Mouse (Mus musculus): ENCODE measurements around the gene Lrp8. TPM values are rescaled to one million over a fixed set of nuclear protein-coding genes. Genes with fewer than 3 reads are reported as not detected.

The Lrp8 gene
- total RNA-seq, 2 experiments from 2014 or later = 93.2 to 123 TPM

DNA sequence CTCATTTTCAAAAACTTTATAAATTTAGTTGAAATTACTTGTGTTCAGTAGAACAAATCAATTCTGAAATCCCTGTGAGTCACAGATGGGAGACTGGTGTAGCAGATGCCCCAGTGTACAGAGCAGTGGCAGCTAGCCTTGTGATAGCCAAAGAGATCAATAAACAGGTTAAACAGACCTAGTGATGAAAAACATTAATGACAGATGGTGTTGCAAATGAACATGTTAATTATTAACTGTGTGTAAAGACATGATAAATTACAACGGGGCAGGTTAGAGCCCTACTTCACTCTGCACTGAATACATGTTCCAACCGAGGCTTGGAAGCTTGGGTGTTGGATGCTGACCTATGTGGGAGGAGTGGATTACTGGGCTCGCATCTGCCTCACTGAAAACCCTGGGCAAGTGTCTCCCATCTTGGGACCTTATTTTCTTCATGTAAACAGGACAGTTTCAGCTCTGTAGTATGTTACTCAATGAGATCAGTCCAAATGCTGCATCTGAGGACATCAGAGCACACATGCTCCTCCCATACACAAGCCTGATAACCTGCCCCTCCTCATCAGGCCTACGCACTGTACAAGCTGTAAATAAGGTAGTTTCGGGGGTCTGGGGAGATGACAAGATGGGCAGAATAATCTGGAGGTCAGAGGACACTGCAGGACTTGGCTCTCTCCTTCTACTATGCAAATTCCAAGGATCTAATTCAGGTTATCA, 97.3 kb downstream of the Lrp8 start:
- TF ChIP-seq CTCF (IDR thresholded peaks at IDR 0.05) = no peak
- no peak for DNase-seq (ENCODE audit: extremely low spot score in 1 of 2, low spot score in 2 of 2)
- intact Hi-C loops (cut with DNase I) = no loop called here
- Histone ChIP-seq H3K4me3 (no peak overlapping the region), H3K27ac (no peak overlapping the region)

DNA sequence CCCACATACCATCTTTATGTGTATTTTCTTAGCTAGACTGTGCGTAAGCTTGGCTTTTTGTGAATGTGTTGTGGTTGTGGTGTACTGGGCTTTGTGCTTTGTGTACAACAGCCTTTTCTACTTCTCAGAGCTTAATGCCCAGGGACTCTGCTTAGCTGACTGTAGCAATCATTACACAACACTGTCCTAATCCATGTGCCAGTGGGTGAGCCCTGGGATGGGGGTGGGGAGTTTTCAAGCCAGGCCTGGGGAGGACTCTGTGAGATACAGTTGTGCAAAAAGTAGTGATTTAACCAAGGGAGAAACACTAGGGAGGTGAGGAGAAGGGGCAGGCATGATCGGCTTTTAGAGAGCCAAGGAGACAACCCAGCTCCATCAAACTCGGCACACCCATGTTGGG, 98.1 kb downstream of the Lrp8 start:
- no peak for DNase-seq (ENCODE audit: extremely low spot score in 1 of 2, low spot score in 2 of 2)
- H3K4me3 ChIP-seq = no peak overlapping the region
- no peak overlapping the region for H3K27ac ChIP-seq
- TF ChIP-seq CTCF (IDR thresholded peaks at IDR 0.05) = no peak
- intact Hi-C loops (cut with DNase I) = no loop called here

GRCm38 (mm10) chr4:107904252-107904651, 102.2 kb downstream of the Lrp8 start:
- no peak overlapping the region for H3K4me3 ChIP-seq
- intact Hi-C loops (cut with DNase I) = no loop called here

DNA sequence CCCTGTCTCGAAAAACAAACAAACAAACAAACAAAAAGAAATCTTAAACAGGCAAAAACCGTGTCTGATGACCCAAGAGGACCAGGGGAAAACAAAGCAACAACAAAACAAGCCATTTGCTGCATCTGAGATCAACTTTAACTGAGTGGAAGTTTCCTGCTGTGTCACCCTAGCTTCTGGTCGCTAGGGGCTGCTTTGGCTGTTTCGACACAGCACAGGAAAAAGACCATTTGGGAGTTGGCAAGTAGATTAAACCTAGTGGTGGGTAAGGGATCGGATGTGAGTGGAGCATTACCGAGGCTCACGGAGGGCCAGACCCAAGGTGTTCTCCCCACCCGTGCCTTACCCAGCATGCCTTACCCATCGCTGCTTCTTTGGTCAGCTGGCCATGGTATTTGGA, 104.5 kb downstream of the Lrp8 start:
- no peak for DNase-seq (ENCODE audit: extremely low spot score in 1 of 2, low spot score in 2 of 2)
- no peak overlapping the region for H3K27ac ChIP-seq
- no peak for TF ChIP-seq CTCF (IDR thresholded peaks at IDR 0.05)
- no peak overlapping the region for H3K4me3 ChIP-seq
- intact Hi-C loops (cut with DNase I) = no loop called here

More at GRCm38 (mm10) chr4:107904252-107904651, 102.2 kb downstream of the Lrp8 start:
- DNase-seq (ENCODE audit: extremely low spot score in 1 of 2, low spot score in 2 of 2) = no peak
- no peak for TF ChIP-seq CTCF (IDR thresholded peaks at IDR 0.05)
- H3K27ac ChIP-seq = no peak overlapping the region

- no peak overlapping the region for H3K4me3 ChIP-seq
Measured at GRCm38 (mm10) chr4:107910020-107910419, 108.0 kb downstream of the Lrp8 start.

DNA sequence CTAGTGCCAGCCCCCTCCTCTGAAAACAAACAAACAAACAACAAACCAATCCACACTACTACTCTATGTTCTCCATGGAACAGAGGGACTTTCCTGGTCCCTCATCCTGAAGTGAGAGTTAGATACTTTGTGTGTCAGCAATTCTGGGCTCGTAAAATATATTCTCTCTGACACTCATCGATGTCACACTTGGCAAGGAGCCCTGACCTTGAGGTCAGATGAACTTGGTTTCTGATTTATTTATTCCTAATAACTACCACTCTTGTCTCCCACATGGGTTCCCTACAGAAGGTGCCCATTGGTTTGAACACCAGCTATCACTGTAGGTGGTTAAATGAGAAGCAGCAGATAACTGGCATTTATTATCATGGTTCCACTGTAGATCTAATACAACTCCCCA, 118.3 kb downstream of the Lrp8 start:
- TF ChIP-seq CTCF (IDR thresholded peaks at IDR 0.05) = no peak
- intact Hi-C loops (cut with DNase I) = no loop called here
- H3K4me3 ChIP-seq = no peak overlapping the region
- DNase-seq (ENCODE audit: extremely low spot score in 1 of 2, low spot score in 2 of 2) = no peak
- no peak overlapping the region for H3K27ac ChIP-seq

More at GRCm38 (mm10) chr4:107910020-107910419, 108.0 kb downstream of the Lrp8 start:
- no peak for TF ChIP-seq CTCF (IDR thresholded peaks at IDR 0.05)
- DNase-seq (ENCODE audit: extremely low spot score in 1 of 2, low spot score in 2 of 2) = no peak
- no peak overlapping the region for H3K27ac ChIP-seq
- intact Hi-C loops (cut with DNase I) = no loop called here

- Histone ChIP-seq H3K27ac (no peak overlapping the region), H3K4me3 (no peak overlapping the region)
- no peak for DNase-seq (ENCODE audit: extremely low spot score in 1 of 2, low spot score in 2 of 2)
- intact Hi-C loops (cut with DNase I) = no loop called here
- no peak for TF ChIP-seq CTCF (IDR thresholded peaks at IDR 0.05)
Measured at GRCm38 (mm10) chr4:107921152-107921695, 119.2 kb downstream of the Lrp8 start.

DNA sequence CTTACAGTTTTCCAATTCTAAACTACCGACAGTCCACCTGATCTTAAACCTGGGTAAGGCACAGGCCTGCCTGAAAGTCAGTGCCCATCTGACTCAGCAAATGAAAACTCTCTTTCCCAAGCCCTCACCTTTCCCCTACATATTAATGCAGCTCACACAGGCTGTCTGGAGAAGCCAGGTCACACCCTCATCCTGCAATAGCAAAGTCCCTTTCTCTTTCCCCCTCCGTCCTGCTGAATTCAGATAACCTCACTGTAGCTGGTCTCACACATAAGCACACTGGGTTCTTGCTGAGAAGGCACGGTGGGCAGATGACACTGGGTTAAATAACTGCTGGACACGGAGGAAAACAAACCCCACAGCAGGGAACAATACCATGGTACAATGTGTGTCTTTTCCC, 119.9 kb downstream of the Lrp8 start:
- DNase-seq (ENCODE audit: extremely low spot score in 1 of 2, low spot score in 2 of 2) = no peak
- intact Hi-C loops (cut with DNase I) = no loop called here
- no peak overlapping the region for H3K4me3 ChIP-seq
- TF ChIP-seq CTCF (IDR thresholded peaks at IDR 0.05) = no peak
- H3K27ac ChIP-seq = no peak overlapping the region

DNA sequence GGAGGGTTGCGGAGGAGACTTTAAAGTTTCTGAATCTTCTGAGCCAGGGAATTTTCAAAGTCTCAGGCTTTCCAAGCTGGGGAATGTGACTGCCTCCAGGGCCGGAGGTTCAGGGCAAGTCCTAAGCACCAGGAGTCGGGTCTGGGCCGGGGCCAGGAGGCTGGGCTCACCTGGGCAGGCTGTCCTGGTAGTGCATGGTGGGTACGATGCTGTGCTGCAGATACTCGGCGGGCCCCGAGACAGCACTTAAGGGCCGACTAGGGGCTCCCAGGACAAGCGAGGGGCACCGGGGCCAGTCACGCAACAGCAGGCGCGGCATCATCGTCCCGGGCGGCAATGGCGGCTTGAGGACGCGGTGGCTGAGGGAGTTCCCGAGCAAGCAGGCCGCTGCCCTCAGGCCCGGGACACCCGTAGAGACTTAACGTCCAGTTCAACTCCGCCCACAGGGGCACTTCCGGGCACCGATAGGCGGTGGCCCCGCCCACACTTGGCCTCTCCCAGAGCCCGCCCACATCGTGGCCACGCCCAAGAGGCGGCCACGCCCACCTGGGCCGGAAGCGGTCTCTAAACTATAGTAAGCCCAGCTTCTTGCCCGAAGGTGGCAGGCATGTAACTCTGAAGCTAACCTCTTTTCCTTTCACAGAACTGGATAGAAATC, 121.2 kb downstream of the Lrp8 start, which contains the start of gene Cpt2:
Gene Cpt2, minus strand, starts transcription at position 466 of the 658 bp plus-strand sequence.
- TF ChIP-seq CTCF (IDR thresholded peaks at IDR 0.05) = no peak; the same call in none of the 2 replicates
- H3K27ac ChIP-seq = peak within 1 kb of the TSS; percentile 82
- peak within 1 kb of the TSS; percentile 64 for H3K4me3 ChIP-seq
- peak; percentile 59 to 78 for DNase-seq (ENCODE audit: extremely low spot score in 1 of 2, low spot score in 2 of 2)
- intact Hi-C loops (cut with DNase I) = no loop called here

DNA sequence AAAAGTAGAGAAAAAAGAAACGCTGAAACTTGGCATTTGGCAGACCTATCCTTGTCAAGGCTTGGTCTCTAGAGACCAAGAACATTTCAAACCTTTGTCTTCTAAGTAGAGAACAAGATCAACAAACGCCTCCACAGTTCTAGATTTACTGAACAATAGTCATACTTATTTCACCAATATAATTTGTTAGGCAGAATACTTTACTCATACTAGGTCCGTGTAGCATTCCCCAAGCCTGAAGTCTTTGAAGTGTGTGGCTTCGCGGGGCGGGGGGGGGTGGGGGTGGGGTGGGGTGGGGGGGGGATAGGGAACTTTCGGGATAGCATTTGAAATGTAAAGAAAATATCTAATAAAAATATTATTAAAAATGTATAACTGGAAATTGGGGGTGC, 121.7 kb downstream of the Lrp8 start:
- peak overlapping the region; percentile 64 for H3K4me3 ChIP-seq
- DNase-seq (ENCODE audit: extremely low spot score in 1 of 2, low spot score in 2 of 2) = no peak
- intact Hi-C loops (cut with DNase I) = no loop called here
- no peak overlapping the region for H3K27ac ChIP-seq
- TF ChIP-seq CTCF (IDR thresholded peaks at IDR 0.05) = no peak

Other genes with a start within 250 kb of the Lrp8 start
- under 1 TPM; 0.27 to 0.44 TPM for gene Dmrtb1, start 118.0 kb upstream of the Lrp8 start, total RNA-seq (2021)
- 10 to 100 TPM; 33.9 to 41.7 TPM for gene Magoh, start 77.5 kb downstream of the Lrp8 start, total RNA-seq (2021)
- gene 0610037L13Rik, start 87.6 kb downstream of the Lrp8 start, total RNA-seq (2021) = 10 to 100 TPM; 56.6 to 62.9 TPM
- 1 to 10 TPM; 4.3 to 7.6 TPM for gene Cpt2, start 121.3 kb downstream of the Lrp8 start, total RNA-seq (2021)
- under 1 TPM; 0.43 to 0.94 TPM for gene Slc1a7, start 166.1 kb downstream of the Lrp8 start, total RNA-seq (2021)

Data from left cerebral cortex, adult 2 months (tissue).